Mouse (Mus musculus) lung, adult 10 weeks (tissue): ENCODE data around the gene Nudt10. TPM values are rescaled to one million over a fixed set of nuclear protein-coding genes. Genes with fewer than 3 reads are reported as not detected.

Source experiments
- polyA plus RNA-seq: library from polyadenylated mRNA; stranded (reverse); fragments of 350-450 nt; fragmentation: Illumina TruSeq; extraction: RNeasy Lipid Tissue Mini Kit (QIAGEN cat#74804); gene quantifications from one replicate; pipeline ENCODE4 v1.2.3, GENCODE M21; 2014; ENCODE audit warnings: low read depth, low replicate concordance; ENCODE audit not compliant: insufficient read depth

The Nudt10 gene
- 1.1 TPM for polyA plus RNA-seq

DNA sequence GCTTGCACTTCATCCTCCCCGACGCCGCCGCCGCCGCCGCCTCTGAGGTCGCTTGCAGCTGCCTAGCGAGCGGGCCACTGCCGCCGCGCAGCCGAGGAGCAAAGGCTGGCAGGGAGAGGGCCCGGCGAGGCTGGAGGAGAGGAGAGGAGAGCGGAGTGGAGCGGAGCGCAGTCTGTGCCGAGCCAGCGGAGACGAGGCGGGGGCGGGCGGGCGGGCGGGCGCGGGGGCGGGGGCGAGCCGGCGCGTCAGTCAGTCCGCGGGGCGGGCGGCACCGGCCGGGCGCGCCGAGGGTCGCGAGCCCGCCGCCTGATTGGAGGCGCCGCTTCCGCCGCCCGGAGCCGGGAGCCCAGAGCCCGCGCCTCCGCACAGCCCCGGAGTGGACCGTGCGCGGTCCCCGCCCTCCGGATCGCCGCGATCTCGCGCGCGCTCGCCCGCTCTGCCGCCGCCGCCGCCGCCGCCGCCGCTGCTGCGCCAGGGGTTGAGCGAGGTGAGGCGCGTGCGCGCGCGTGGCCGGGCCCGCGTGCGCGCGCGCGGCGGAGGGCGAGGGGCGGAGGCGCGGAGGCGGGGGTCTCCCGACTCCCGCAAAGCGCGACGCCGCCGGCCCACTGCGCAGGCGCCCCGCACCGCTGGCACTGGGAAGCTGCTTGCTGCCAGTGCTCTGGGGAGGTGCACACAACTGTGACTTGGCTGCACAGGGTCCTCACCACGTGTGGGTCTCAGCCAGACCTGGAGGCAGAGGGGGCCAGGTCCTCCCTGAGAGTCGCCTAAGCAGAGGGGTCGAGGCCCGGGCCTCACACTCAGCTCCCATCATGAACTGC is at the start of gene Nudt10:
Gene Nudt10, minus strand, starts transcription at position 193 of the 818 bp plus-strand sequence.

Other genes with a start within 250 kb of the Nudt10 start
- gene Nudt11, start 125.6 kb downstream of the Nudt10 start, polyA plus RNA-seq = 1.0 TPM
- gene AU022751, start 89.6 kb downstream of the Nudt10 start, polyA plus RNA-seq = not detected
- gene Bmp15, start 147.7 kb upstream of the Nudt10 start, polyA plus RNA-seq = not detected
- 4.3 TPM for gene Shroom4, start 226.8 kb upstream of the Nudt10 start, polyA plus RNA-seq